Mouse (Mus musculus): Measurements from ENCODE around the gene Setd6.

Setd6 gene

GRCm38 (mm10) chr8:95715676-95716531 is at the start of gene Setd6:
Gene Setd6, plus strand, starts transcription at chr8:95715881.
- peak; percentile 90 for DNase-seq (ENCODE audit: extremely low spot score, low spot score)

GRCm38 (mm10) chr8:95668163-95668958 is 47.3 kb upstream of the Setd6 start:
- no peak for DNase-seq (ENCODE audit: extremely low spot score, low spot score)

GRCm38 (mm10) chr8:95669967-95670366 is 45.7 kb upstream of the Setd6 start:
- DNase-seq (ENCODE audit: extremely low spot score, low spot score) = no peak

GRCm38 (mm10) chr8:95671861-95672260 is 43.8 kb upstream of the Setd6 start:
- DNase-seq (ENCODE audit: extremely low spot score, low spot score) = no peak

- no peak for DNase-seq (ENCODE audit: extremely low spot score, low spot score)
These were observed 42.9 kb upstream of the Setd6 start for GRCm38 (mm10) chr8:95672811-95673210.

- DNase-seq (ENCODE audit: extremely low spot score, low spot score) = no peak
These were observed 39.0 kb upstream of the Setd6 start, which contains the start of gene Ndrg4 for GRCm38 (mm10) chr8:95676631-95677030. Gene Ndrg4, plus strand, starts transcription at chr8:95676980.

GRCm38 (mm10) chr8:95677591-95678023 is 38.1 kb upstream of the Setd6 start:
- DNase-seq (ENCODE audit: extremely low spot score, low spot score) = peak; percentile 34

- peak; percentile 53 for DNase-seq (ENCODE audit: extremely low spot score, low spot score)
These were observed 37.6 kb upstream of the Setd6 start for GRCm38 (mm10) chr8:95678024-95678611.

GRCm38 (mm10) chr8:95688073-95688672 is 27.5 kb upstream of the Setd6 start:
- no peak for DNase-seq (ENCODE audit: extremely low spot score, low spot score)

GRCm38 (mm10) chr8:95690929-95691541 is 24.6 kb upstream of the Setd6 start:
- no peak for DNase-seq (ENCODE audit: extremely low spot score, low spot score)

GRCm38 (mm10) chr8:95694631-95695030 is 21.1 kb upstream of the Setd6 start:
- no peak for DNase-seq (ENCODE audit: extremely low spot score, low spot score)

- no peak for DNase-seq (ENCODE audit: extremely low spot score, low spot score)
These were observed 19.0 kb upstream of the Setd6 start for GRCm38 (mm10) chr8:95696661-95697060.

- peak; percentile 93 for DNase-seq (ENCODE audit: extremely low spot score, low spot score)
These were observed 18.6 kb upstream of the Setd6 start for GRCm38 (mm10) chr8:95697128-95697527.

GRCm38 (mm10) chr8:95698179-95698578 is 17.5 kb upstream of the Setd6 start:
- DNase-seq (ENCODE audit: extremely low spot score, low spot score) = no peak

- no peak for DNase-seq (ENCODE audit: extremely low spot score, low spot score)
These were observed 15.4 kb upstream of the Setd6 start for GRCm38 (mm10) chr8:95700282-95700681.

- DNase-seq (ENCODE audit: extremely low spot score, low spot score) = no peak
These were observed 13.9 kb upstream of the Setd6 start for GRCm38 (mm10) chr8:95701809-95702208.

- DNase-seq (ENCODE audit: extremely low spot score, low spot score) = peak; percentile 81
These were observed 12.9 kb upstream of the Setd6 start for GRCm38 (mm10) chr8:95702480-95703446.

- peak; percentile 68 for DNase-seq (ENCODE audit: extremely low spot score, low spot score)
These were observed 12.0 kb upstream of the Setd6 start for GRCm38 (mm10) chr8:95703461-95704260.

- no peak for DNase-seq (ENCODE audit: extremely low spot score, low spot score)
These were observed 11.1 kb upstream of the Setd6 start for GRCm38 (mm10) chr8:95704538-95704937.
